Mouse (Mus musculus) forebrain, embryonic 10.5 days (tissue): ENCODE results near the gene Myom1. TPM values are rescaled to one million over a fixed set of nuclear protein-coding genes. Genes with fewer than 3 reads are reported as not detected.

Experiments used
- DNase-seq: peaks from one replicate; pipeline ENCODE4 v3.0.0-alpha.2; 2017; ENCODE audit warnings: low spot score; ENCODE audit errors: extremely low spot score
- H3K27ac ChIP-seq: fragments of 300-500 bp; sonication (generic); 2 replicates; pipeline ENCODE4 v1.5.1; 2016; ENCODE audit warnings: mild to moderate bottlenecking
- H3K27me3 ChIP-seq: fragments of 300-500 bp; sonication (generic); 2 replicates; pipeline ENCODE4 v1.6.1; 2016; ENCODE audit warnings: mild to moderate bottlenecking; ENCODE audit not compliant: poor library complexity, severe bottlenecking
- H3K36me3 ChIP-seq: fragments of 300-500 bp; sonication (generic); replicated peaks from 2 replicates; pipeline ENCODE4 v1.6.1; 2016; ENCODE audit warnings: mild to moderate bottlenecking, moderate library complexity
- H3K4me1 ChIP-seq: fragments of 300-500 bp; sonication (generic); 2 replicates; pipeline ENCODE4 v1.6.1; 2016
- H3K4me3 ChIP-seq: fragments of 300-500 bp; sonication (generic); 2 replicates; pipeline ENCODE4 v1.5.1; 2016; ENCODE audit warnings: mild to moderate bottlenecking, moderate library complexity
- H3K9me3 ChIP-seq: fragments of 300-500 bp; sonication (generic); 2 replicates; pipeline ENCODE4 v1.6.1; 2016; ENCODE audit warnings: mild to moderate bottlenecking, moderate library complexity
- WGBS: fragments of 180-500 bp; shearing (Covaris S2); methylation state at CpG from one replicate; pipeline ENCODE4 v1.1.7; 2016; 5-methylcytosine and 5-hydroxymethylcytosine counted together
- polyA plus RNA-seq: library from polyadenylated mRNA; unstranded; fragments of >200 nt; fragmentation: Nextera tagmentation; extraction: Ambion mirVana; gene quantifications from 2 replicates; pipeline ENCODE4 v1.2.1, GENCODE M21; 2016

The Myom1 gene
- polyA plus RNA-seq, 1 experiment from 2014 or later, result 2.2 TPM

- no peak overlapping the region for H3K4me3 ChIP-seq
- H3K36me3 ChIP-seq, result no peaks in the 10 kb centered on the region
- no peaks in the 10 kb centered on the region for H3K27me3 ChIP-seq
- DNase-seq, result peak; percentile 6
- H3K9me3 ChIP-seq, result no peaks in the 10 kb centered on the region
- no peak overlapping the region for H3K27ac ChIP-seq
- 88% methylated on average over 11 of the region's 11 CpGs for WGBS
- peaks cover 3% of the 10 kb centered on the region; the same call in 1 of the 2 replicates for H3K4me1 ChIP-seq
Measured at GRCm38 (mm10) chr17:71132856-71133439, 130.5 kb downstream of the Myom1 start.

GRCm38 (mm10) chr17:71134441-71134955, 132.1 kb downstream of the Myom1 start:
- no peaks in the 10 kb centered on the region for H3K36me3 ChIP-seq
- H3K9me3 ChIP-seq, result no peaks in the 10 kb centered on the region
- peak; percentile 4 for DNase-seq
- H3K4me3 ChIP-seq, result no peak overlapping the region
- no peak overlapping the region for H3K27ac ChIP-seq
- 89% methylated on average over 3 of the region's 3 CpGs for WGBS
- peaks cover 3% of the 10 kb centered on the region; the same call in 1 of the 2 replicates for H3K4me1 ChIP-seq
- no peaks in the 10 kb centered on the region for H3K27me3 ChIP-seq

GRCm38 (mm10) chr17:71135108-71135507, 132.7 kb downstream of the Myom1 start:
- Histone ChIP-seq H3K4me1 (no peaks in the 10 kb centered on the region), H3K9me3 (no peaks in the 10 kb centered on the region), H3K4me3 (no peak overlapping the region), H3K36me3 (no peaks in the 10 kb centered on the region), H3K27ac (no peak overlapping the region), H3K27me3 (no peaks in the 10 kb centered on the region)
- DNase-seq, result peak; percentile 9
- 80% methylated on average over 5 of the region's 5 CpGs for WGBS

- H3K27ac ChIP-seq, result no peak overlapping the region
- no peaks in the 10 kb centered on the region for H3K4me1 ChIP-seq
- H3K36me3 ChIP-seq, result no peaks in the 10 kb centered on the region
- peak; percentile 8 for DNase-seq
- H3K9me3 ChIP-seq, result no peaks in the 10 kb centered on the region
- H3K27me3 ChIP-seq, result no peaks in the 10 kb centered on the region
- H3K4me3 ChIP-seq, result no peak overlapping the region
- whole genome bisulfite sequencing, result 90% methylated on average over 5 of the region's 5 CpGs
Measured at GRCm38 (mm10) chr17:71135866-71136265, 133.4 kb downstream of the Myom1 start.

GRCm38 (mm10) chr17:71136384-71137333, 134.2 kb downstream of the Myom1 start:
- Histone ChIP-seq H3K4me3 (no peak overlapping the region), H3K4me1 (no peaks in the 10 kb centered on the region), H3K36me3 (no peaks in the 10 kb centered on the region), H3K27ac (no peak overlapping the region), H3K9me3 (no peaks in the 10 kb centered on the region), H3K27me3 (no peaks in the 10 kb centered on the region)
- DNase-seq, result peak; percentile 13
- WGBS, result 85% methylated on average over 16 of the region's 16 CpGs

GRCm38 (mm10) chr17:71137334-71137721, 134.9 kb downstream of the Myom1 start:
- H3K36me3 ChIP-seq, result no peaks in the 10 kb centered on the region
- DNase-seq, result no peak
- no peak overlapping the region for H3K27ac ChIP-seq
- no peaks in the 10 kb centered on the region for H3K9me3 ChIP-seq
- H3K4me3 ChIP-seq, result no peak overlapping the region
- H3K27me3 ChIP-seq, result no peaks in the 10 kb centered on the region
- 87% methylated on average over 2 of the region's 2 CpGs for WGBS
- H3K4me1 ChIP-seq, result no peaks in the 10 kb centered on the region

GRCm38 (mm10) chr17:71142068-71142467, 139.6 kb downstream of the Myom1 start:
- H3K27ac ChIP-seq, result no peak overlapping the region
- H3K9me3 ChIP-seq, result no peaks in the 10 kb centered on the region
- no peaks in the 10 kb centered on the region for H3K27me3 ChIP-seq
- no peaks in the 10 kb centered on the region for H3K4me1 ChIP-seq
- no peak overlapping the region for H3K4me3 ChIP-seq
- DNase-seq, result peak; percentile 7
- H3K36me3 ChIP-seq, result no peaks in the 10 kb centered on the region
- 88% methylated on average over 4 of the region's 4 CpGs for WGBS

GRCm38 (mm10) chr17:71143155-71143554, 140.7 kb downstream of the Myom1 start:
- Histone ChIP-seq H3K4me1 (no peaks in the 10 kb centered on the region), H3K4me3 (no peak overlapping the region), H3K9me3 (no peaks in the 10 kb centered on the region), H3K27ac (no peak overlapping the region), H3K36me3 (no peaks in the 10 kb centered on the region), H3K27me3 (no peaks in the 10 kb centered on the region)
- no peak for DNase-seq
- WGBS, result 88% methylated on average over 4 of the region's 4 CpGs

- Histone ChIP-seq H3K9me3 (no peaks in the 10 kb centered on the region), H3K4me3 (no peak overlapping the region), H3K4me1 (no peaks in the 10 kb centered on the region), H3K27ac (no peak overlapping the region), H3K27me3 (no peaks in the 10 kb centered on the region), H3K36me3 (no peaks in the 10 kb centered on the region)
- no peak for DNase-seq
- WGBS, result 91% methylated on average over 19 of the region's 19 CpGs
Measured at GRCm38 (mm10) chr17:71144322-71145116, 142.1 kb downstream of the Myom1 start.

GRCm38 (mm10) chr17:71145248-71145961, 143.0 kb downstream of the Myom1 start:
- no peaks in the 10 kb centered on the region for H3K27me3 ChIP-seq
- WGBS, result 90% methylated on average over 1 of the region's 1 CpGs
- H3K36me3 ChIP-seq, result no peaks in the 10 kb centered on the region
- no peaks in the 10 kb centered on the region for H3K4me1 ChIP-seq
- no peaks in the 10 kb centered on the region for H3K9me3 ChIP-seq
- no peak overlapping the region for H3K4me3 ChIP-seq
- no peak overlapping the region for H3K27ac ChIP-seq
- no peak for DNase-seq

GRCm38 (mm10) chr17:71153356-71153755, 150.9 kb downstream of the Myom1 start:
- 66% methylated on average over 4 of the region's 4 CpGs for WGBS
- Histone ChIP-seq H3K36me3 (no peaks in the 10 kb centered on the region), H3K27me3 (no peaks in the 10 kb centered on the region), H3K4me3 (no peak overlapping the region), H3K4me1 (peaks cover 17% of the 10 kb centered on the region), H3K27ac (no peak overlapping the region), H3K9me3 (no peaks in the 10 kb centered on the region)
- no peak for DNase-seq

GRCm38 (mm10) chr17:71155271-71155670, 152.8 kb downstream of the Myom1 start:
- H3K9me3 ChIP-seq, result no peaks in the 10 kb centered on the region
- peaks cover 36% of the 10 kb centered on the region for H3K4me1 ChIP-seq
- no peaks in the 10 kb centered on the region for H3K27me3 ChIP-seq
- no peak for DNase-seq
- 68% methylated on average over 1 of the region's 1 CpGs for WGBS
- H3K36me3 ChIP-seq, result no peaks in the 10 kb centered on the region
- H3K4me3 ChIP-seq, result no peak overlapping the region
- H3K27ac ChIP-seq, result peak overlapping the region; percentile 53; the same call in 1 of the 2 replicates
